Mouse (Mus musculus): Measurements from ENCODE around the gene Iqcg. TPM values are rescaled to one million over a fixed set of nuclear protein-coding genes. Genes with fewer than 3 reads are reported as not detected.
A peak's percentile ranks its signal among the peaks of the same experiment; 100 is the strongest.

Gene Iqcg
- total RNA-seq, 2 experiments from 2014 or later, result 0.24 to 0.30 TPM

DNA sequence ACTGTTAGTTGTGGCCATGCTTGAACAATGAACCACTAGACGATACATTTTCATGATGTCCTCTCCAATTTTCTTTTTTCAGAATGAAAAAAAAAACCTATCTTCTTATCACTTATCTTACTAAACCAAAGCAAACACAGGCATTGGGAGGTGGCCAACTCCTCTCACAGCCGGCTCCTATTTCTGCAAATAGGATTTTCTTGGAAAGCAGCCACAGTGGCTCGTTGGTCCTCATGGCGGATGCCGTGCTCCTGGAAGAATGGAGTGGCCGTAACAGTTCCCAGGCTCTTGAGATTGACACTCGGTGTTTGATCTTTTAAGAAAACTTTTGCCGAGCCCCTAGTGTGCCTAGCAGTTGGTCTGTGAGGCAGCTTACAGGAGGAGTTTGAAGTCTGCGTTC is 50.8 kb downstream of the Iqcg start:
- DNase-seq, result peak; percentile 33 to 41
- intact Hi-C loops (cut with DNase I), result no loop called here

DNA sequence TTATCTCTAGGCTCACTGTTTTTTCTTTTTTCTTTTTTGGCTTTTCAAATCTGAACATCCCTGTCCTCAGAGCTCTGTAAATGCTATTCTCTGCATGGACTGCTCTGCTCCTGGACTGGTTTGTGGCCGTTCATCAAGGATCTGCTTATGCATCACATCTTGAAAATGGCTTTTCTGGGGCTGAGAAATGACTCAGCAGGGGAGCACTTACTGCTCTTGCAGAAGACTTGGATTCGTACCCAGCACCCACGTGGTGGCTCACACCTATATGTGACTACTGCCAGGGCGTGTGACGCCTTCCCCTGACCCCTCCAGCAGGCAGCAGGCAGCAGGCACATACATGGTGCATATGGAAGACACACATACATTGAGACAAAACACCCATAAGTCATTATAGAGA is 63.9 kb downstream of the Iqcg start:
- intact Hi-C loops (cut with DNase I), result no loop called here
- DNase-seq, result no peak

DNA sequence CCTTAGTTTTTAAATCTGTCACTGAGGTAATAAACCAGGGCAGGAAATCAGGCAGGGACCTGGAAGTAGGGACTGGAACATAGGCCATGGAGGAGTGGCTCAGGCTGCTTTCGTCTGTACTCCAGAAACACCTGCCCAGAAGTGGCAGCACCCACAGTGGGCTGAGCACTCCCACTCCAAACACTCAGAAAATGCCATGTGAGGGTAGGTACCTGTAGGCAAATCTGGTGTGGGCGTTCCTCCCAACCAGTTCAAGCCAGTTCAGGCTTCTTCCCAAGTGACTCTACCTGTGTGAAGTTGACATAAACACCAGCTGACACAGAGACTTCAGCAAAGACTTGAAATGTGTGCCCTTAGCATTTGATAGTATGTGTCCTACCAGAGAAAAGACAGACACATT is 71.4 kb downstream of the Iqcg start:
- DNase-seq, result no peak
- intact Hi-C loops (cut with DNase I), result no loop called here

DNA sequence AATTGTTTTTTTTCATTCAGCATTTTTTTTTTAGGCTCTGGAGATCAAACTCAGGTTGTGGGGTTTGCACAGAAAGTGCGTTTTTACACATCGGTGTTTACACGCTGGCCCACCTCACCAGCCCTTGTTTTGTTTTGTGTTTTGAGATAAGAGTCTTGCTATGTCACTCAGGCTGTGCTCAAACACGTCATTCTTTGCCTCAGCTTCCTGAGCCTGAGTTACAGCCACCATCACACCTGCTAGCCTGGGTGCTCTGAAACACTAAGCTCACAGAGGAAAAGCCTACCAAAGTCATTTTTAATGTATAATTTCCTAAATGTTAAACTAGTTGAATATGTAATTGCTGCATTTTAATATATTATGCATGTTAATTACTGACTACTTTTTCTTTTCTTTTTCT is 74.6 kb downstream of the Iqcg start:
- intact Hi-C loops (cut with DNase I), result no loop called here
- no peak for DNase-seq

DNA sequence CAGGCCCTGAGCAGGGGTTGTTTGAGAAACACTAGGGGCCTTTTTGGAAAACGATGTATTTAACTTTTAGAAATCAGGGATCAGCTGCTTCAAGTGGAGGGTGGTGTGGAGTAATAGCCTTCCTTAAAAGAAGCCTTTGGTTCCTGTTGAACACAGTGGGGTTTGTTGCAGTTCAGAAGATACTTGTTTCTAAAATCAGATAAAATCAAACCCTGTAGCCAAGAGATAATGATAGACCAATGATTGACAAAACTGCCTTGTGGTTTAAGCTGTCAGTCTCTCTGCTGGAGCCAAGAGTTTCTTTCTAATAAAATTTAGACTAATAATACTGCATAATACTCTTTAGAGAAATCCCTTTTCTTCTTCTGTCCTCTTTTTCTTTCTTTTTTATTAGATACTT is 75.8 kb downstream of the Iqcg start:
- DNase-seq, result no peak
- intact Hi-C loops (cut with DNase I), result no loop called here

DNA sequence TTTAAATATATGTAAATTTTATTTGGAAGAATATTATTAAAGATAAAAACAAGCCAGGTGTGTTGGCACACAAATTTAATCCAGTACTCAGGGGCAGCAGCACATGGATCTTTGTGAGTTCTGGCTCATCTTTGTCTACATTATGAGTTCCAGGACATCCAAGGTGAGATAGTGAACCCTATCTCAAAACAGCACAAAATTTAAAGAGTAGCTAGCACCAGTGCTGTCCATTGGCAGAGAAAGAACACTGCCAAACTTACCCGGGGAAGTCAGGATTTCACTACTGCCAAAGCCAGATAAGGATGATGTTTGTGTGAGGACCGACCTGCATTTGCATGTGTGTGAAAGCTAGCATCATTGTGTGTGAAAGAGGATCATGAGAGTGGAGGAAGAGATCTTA is 83.0 kb downstream of the Iqcg start:
- no peak for DNase-seq
- intact Hi-C loops (cut with DNase I), result no loop called here

DNA sequence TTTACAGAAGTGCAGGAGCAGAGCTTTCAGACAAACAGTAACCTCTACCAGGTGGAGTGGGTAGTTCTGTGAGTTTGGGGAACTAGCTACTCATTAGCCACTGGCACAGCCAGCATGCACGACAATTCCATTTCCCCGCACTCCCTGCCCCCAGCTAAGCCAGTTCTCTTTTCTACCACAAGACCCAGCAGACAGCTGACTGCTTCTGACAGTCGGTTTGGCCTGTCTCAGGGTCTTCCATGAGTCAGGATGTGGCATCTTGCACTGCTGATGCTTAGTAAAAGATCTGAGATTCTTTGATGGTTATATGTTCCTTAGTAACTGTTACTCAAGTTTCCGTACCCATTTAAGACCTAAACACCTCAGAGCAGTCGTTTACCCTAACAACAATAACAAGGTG is 83.5 kb downstream of the Iqcg start:
- no peak for DNase-seq

More for the DNA sequence above, 83.5 kb downstream of the Iqcg start:
- intact Hi-C loops (cut with DNase I), result no loop called here

Small RNAs within 50 kb of the gene (microRNA-seq; reads per million reads assigned to microRNA genes)
- gene Gm22231 (0 reads per million in 2 experiments), gene Mir1947 (3.6 to 5.2 reads per million in 2 experiments)

Other genes with a start within 250 kb of the Iqcg start
- gene Smbd1, start 245.7 kb downstream of the Iqcg start, total RNA-seq (2021), result not detected
- gene Fyttd1, start 178.7 kb downstream of the Iqcg start, total RNA-seq (2021), result 100 to 1,000 TPM; 115 to 125 TPM
- 10 to 100 TPM; 30.4 to 40.8 TPM for gene Rubcn, start 178.5 kb downstream of the Iqcg start, total RNA-seq (2021)
- gene Lrch3, start 142.1 kb downstream of the Iqcg start, total RNA-seq (2021), result 10 to 100 TPM; 32.5 to 32.6 TPM
- gene Rpl35a, start 235 bp upstream of the Iqcg start, total RNA-seq (2021), result 100 to 1,000 TPM; 380 to 387 TPM
- gene Lmln, start 6.3 kb upstream of the Iqcg start, total RNA-seq (2021), result 1 to 10 TPM; 2.2 to 2.3 TPM
- 10 to 100 TPM; 23.4 to 27.3 TPM for gene Osbpl11, start 128.9 kb upstream of the Iqcg start, total RNA-seq (2021)
- gene Snx4, start 195.2 kb upstream of the Iqcg start, total RNA-seq (2021), result 10 to 100 TPM; 48.7 to 49.1 TPM

All from heart, postnatal 10 days (tissue).